Mouse (Mus musculus): Measurements from ENCODE around the gene Ppp2r5e. TPM values are rescaled to one million over a fixed set of nuclear protein-coding genes. Genes with fewer than 3 reads are reported as not detected.

Ppp2r5e gene
- total RNA-seq, 4 experiments from 2014 or later = 71.9 to 77.1 (median 76.4) TPM

DNA sequence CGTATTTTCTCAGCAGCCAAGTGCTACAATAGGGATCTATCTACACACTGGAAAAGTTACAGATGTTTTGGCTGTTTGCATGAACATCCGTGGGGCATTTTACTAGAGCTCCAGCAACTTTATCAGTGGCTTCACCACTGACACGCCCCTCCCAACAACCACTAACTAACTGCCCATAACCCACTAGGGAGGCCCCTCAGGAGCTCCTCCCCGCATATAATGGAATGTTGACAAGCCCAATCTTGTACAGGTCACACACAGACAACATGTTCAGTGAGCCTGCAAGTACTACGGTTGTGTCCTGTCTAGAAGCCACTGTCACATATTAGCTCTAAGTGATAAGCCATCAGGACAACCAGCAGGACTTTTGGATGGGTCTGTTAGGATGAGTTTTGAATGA, 18.8 kb downstream of the Ppp2r5e start:
- DNase-seq (ENCODE audit: low spot score in 2 of 2) = no peak

DNA sequence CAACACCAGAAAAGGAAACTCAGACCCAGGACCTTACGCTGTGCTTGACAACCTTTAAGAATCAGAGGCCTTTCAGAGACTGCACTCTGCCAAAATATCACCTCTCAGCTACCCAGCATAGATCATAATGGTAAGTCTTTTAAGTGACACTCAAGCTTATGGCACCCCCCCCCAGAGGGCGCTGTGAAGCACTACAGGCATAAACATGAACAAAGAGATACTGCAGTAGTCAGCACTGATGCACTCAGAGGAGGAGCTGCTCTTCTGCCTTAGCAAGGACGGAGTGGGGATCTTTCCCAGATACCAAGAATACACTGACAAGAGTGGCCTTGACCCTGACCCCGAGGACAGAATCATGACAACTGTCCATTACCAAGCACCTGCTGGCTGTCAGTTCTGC, 23.8 kb downstream of the Ppp2r5e start:
- DNase-seq (ENCODE audit: low spot score in 2 of 2) = no peak

DNA sequence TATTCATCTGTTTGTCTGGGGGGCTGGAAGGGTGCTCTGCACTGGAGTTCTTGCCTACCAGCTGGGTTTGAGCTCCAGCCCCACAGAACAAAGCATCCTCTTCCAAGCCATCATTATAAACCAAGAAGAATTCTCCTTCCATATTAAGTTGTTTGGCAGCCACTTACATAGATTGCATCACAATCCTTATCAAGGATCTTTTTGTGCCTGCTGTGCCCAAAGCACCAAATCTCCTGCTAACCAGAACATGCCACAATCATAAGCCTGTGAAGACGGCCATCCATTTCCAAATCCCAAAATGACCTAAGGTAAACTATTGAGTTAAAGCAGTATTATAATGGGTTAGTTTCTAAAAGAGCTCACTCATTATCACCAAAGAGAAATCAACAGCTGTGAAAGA, 25.9 kb downstream of the Ppp2r5e start:
- DNase-seq (ENCODE audit: low spot score in 2 of 2) = no peak

DNA sequence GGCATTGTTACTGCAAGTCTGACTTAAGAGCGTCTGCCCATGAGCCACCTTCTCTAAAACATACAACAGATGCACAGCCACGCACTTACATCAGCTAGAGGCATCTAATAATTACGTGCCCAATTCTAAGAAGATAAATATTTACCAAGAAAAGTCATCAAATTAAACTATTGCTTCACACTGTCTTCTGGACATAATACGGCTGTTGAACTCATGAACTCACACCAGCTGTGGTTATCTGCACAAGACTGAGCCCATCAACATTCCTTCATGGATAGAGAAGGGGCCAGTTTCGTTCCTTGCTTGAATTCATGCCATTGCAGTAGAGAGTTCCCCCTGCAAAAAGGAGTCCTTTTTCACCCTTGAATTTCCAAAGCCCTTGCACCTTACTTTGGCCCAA, 28.3 kb downstream of the Ppp2r5e start:
- no peak for DNase-seq (ENCODE audit: low spot score in 2 of 2)

DNA sequence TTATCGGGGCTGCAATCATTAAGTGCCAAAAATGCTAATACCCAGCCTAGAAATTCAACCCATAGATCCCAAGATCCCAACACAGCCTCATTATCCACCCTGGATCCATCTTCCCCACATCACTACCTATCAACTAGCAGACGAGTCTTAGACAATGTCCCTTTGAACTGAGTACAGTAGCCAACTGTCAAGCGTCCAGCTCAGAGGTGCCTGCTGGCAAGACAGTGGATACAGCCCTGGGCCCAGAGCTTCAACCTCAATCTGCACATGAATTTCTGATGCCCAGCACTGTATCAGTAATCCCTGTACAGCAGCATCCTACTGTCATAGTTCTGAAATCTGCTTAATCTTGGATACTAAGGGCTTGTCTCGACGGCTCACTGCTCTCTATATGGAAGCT, 30.3 kb downstream of the Ppp2r5e start:
- no peak for DNase-seq (ENCODE audit: low spot score in 2 of 2)

DNA sequence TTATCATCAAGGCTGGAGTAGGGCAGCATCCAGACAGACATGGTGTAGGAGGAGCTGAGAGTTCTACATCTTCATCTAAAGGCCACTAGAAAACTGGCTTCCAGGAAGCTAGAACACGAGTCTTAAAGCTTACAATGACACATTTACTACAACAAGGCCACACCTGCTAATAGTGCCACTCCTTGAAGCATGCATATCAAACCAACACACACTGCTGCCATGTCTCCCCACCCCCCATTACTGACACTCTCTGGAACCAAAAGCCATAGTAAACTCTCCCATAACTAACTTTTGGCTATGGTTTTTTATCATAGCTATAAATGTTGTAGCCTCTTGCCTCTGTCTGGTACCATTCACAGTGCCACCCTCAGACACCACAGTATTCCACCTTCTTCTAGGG, 31.5 kb downstream of the Ppp2r5e start:
- DNase-seq (ENCODE audit: low spot score in 2 of 2) = no peak

DNA sequence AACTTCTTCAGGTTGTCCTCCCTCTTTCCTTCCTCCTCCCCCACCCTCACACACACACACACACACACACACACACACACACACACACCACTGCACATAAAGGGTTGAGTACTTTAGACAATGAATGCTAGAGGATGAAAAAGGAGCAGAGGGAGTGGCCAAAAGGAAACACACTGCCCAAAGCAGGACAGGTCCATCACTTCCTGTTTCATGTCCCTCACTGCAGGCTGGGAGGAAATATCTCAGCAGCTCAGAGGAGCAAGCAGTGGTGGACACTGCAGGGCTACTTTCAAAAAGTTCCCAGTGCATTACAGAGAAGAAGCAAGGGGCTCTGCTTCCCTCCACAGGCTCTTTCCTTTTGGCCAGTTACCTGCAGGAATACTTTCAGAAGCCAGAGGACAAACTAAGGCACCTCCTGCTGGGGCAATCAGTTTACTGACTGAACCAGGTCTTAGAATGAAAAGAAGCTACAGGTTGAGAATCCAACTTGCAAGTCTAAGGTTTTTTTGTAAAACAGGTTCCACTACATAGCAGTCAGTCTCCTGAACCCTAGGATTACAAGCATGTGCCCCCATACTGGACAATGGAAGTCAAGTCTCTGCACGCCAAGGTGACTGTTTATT, 32.9 kb downstream of the Ppp2r5e start:
- no peak for DNase-seq (ENCODE audit: low spot score in 2 of 2)

DNA sequence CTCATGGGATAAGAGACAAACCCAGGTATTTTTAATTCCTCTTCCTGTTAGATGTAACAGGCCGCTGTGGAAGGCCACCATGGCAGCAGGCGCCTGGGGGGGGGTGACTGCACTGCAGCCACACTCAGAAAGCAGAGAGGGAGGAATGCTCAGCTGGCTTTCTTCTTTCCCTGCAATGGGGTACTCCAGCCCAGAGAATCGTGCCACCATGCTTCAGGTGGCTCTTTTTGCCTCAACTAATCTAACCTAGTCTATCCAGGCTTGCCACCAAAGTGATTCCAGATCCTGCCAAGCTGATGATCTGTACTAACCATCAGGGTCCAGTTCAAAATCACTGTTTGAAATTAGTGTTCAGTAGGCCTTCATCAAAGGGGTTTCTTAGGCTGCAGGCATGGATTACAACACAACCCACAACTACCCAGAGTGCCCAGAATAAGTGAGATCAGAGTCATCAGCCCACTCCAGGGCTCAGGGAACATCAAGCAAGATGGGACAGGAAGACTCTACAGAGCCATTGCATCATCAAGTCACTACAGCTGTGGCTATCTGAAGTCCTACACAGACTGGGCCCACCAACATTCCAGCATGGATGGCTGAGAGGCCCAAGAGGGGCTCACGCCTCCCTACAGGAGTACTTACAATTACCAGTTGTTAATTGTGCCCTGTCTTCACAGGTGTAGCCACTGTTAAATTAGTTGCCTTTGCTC, 35.2 kb downstream of the Ppp2r5e start:
- no peak for DNase-seq (ENCODE audit: low spot score in 2 of 2)

DNA sequence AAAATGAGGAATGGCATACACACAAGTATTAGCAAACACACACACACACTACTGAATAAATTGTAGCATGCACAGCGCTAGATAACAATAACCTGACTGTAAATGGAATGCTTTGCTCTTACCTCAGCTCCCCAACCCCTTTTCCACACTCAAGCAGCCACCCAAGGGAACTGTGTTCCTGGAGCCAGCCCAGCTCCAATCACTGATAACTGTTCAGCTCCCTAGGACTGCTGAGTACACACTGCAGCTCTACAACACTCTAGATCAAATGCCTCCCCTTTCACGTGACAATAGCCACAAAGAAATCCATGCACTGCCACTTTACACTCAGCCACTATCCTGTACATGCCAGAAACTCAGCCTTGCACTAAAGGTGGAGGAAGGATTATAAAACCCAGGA, 36.8 kb downstream of the Ppp2r5e start:
- no peak for DNase-seq (ENCODE audit: low spot score in 2 of 2)

DNA sequence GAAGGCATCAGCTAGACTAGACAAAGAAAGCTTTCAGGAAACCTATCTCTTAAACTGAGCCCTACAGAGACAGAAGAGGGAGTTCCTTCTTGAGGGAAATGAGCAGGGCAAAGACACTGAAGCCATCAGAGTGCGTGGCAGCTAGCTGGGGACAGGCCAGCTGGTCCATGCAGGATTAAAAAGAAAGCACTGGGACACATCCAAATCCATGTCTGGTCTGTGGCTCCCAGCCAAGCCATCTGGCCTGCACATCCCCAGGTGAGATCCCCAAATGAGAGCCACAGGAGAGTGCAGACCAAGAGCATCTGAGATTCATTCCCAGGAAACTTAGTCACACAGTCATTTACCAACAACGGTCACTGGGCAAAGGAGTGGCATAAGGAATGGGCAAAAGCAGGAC, 38.2 kb downstream of the Ppp2r5e start:
- DNase-seq (ENCODE audit: low spot score in 2 of 2) = no peak

DNA sequence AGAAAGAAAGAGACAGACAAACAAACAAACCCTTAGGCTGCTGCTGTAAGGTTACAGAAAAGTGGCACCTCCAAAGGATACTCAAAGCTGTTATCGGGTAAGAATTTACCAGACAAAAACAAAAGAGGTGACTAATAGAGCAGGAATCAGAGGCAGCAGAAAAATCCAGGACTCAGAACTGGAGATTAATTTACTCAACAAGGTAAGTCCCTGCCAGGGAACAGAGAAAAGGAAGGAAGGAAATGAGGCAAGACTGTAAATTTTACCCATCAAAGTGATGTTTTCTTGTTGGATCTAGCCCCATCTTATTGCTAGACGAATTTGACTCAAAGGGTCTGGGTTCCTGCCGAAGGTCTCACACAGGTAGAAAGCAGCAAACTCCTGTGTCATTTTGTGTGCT, 41.0 kb downstream of the Ppp2r5e start:
- no peak for DNase-seq (ENCODE audit: low spot score in 2 of 2)

DNA sequence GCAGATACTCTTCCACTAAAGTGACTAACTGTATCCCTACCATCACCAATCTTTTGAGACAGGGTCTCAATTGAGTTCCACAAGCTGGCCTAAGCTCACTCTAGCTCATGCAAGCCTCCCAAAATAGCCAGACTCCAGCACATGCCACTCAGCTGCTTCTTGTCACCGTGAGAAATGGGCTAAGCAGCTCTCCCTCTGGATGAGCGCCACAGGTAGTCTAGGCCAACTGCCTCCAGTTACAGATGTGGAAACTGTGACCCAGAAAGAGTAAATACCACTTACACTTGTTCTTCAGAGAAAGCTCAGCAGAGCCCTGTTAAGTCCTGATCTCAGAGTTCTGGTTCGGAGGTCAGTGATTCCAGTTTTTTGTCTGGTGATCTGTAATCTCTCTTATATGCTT, 43.7 kb downstream of the Ppp2r5e start:
- no peak for DNase-seq (ENCODE audit: low spot score in 2 of 2)

DNA sequence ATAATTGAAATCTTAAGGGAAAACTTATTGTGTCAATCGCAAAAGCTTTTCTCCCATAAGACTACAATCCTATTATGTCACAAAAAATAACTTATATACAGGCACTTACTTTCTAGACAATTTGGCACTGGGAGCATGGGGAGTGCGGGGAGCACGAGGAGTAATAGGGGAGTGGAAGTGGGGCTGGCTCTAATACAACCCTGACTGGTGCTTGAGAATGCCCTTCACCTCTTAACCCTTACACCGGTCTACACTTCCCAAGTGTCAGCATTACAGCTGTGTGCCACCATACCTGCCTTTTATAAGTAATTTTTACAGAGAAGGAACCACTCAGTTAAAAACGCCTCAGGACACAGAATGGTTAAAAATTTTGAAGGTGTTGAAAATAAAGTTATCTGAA, 44.4 kb downstream of the Ppp2r5e start:
- DNase-seq (ENCODE audit: low spot score in 2 of 2) = no peak

DNA sequence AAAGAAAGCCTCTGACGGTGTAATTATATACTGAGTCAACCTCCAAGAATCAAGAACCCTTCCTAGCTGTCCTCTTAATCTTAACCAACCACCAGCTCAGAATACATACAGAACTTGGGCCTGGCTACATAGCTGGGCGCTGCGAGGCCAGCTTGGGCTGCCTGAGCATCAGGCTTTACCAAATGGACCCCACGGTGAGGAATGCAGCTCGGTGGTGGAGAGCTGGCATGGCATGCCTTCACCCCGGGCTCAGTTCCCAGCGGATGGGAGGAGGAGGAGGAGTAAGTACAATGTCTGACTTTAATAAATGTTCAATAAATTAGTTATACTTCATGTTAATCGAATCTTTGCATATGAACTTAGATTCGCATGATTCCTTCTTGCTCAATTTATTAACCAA, 47.0 kb downstream of the Ppp2r5e start:
- DNase-seq (ENCODE audit: low spot score in 2 of 2) = no peak

DNA sequence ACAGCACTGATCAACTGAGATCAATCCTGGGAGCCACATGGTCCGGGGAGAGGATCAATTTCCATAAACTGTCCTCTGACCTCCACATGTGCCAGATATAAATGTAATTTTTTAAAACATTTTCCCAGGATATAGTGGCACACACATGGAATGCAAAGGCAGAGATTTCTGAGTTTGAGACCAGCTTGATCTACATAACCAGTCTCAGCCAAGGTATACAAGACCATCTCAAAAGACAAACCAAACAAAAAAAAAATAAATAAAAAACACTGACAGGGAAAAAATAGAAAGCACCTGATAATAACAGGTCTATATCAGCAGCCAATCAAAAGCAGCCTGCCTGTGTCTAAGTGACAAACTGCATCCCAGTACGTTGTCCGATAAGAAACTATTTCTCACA, 48.9 kb downstream of the Ppp2r5e start:
- no peak for DNase-seq (ENCODE audit: low spot score in 2 of 2)

DNA sequence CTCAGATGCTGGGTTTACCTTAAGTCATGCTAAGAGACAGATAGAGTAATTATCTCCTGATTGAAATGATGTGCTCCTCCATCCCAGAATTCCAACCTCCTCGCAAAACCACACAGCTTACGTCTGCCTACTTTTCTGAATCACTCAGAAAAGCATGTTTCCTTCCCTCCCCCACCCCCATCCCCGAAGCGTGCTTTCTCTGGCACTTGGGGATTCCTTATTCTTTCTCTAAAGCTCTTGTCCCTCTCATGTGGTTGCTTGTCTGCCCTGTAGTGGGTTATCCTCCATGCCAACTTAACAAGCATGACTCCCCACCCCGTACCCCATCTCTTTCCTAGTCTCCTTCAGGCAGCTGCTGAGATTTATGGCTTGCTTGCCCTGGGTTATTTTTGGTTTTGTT, 49.8 kb downstream of the Ppp2r5e start:
- no peak for DNase-seq (ENCODE audit: low spot score in 2 of 2)

DNA sequence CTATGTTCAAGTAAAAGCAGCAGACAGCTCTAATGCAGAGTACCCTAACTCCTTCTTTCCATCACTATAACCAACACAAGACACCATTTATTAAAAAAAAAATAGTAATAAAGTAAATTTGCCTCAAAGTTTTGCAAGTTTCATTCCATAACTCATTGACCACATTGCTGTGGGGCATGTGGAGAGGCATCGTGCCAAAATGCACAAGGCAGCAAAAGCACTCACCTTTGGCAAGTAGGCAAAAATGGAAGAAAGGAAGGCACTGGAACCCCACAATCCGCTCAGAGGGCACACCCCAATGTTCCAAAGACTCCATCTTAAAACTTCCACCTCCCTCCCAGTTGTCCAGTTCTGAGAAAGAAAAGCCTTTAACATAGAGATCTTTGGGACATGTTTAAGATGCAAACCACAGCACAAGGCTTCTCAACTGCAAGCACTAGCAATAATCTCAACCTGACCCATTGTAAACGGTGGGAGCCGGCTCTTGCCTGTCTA, 50.6 kb downstream of the Ppp2r5e start:
- no peak for DNase-seq (ENCODE audit: low spot score in 2 of 2)

DNA sequence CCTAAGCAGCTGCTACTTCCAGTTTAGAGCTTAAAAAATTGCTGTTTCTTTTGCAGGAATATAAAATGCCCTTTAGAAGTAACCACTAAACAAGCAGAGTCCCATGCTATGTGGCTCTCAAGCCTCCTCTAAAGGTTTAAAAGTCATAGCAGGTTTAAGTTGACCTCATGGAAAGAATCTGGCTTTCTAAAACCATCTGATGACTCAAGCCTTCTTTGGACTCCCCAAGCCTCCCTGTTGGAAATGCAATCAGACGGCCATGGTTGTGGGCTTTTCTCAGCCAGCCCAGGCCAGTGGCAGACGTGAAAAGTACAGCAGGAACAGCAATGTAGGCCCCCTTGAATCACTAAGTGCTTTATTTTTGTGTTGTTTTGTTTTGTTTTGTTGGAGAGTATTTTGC, 51.4 kb downstream of the Ppp2r5e start:
- DNase-seq (ENCODE audit: low spot score in 2 of 2) = no peak

DNA sequence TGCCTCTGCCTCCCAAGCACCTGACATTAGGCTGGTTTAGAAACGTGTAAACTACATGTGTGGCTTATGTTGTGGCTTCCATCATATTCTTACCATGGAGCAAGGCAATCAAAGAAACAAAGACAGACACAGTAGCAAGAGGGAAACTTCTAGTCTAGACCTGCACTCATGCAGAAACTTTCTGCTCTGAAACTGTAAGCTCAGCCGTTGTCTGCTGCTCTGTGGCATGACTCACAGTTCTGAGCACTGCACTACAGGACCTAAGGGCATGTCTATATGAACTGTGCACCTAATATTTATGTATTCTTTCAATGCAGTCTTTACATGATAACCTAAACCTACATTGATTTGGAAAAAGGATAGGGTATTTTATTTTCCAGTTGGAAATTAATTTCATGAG, 51.8 kb downstream of the Ppp2r5e start:
- DNase-seq (ENCODE audit: low spot score in 2 of 2) = no peak

DNA sequence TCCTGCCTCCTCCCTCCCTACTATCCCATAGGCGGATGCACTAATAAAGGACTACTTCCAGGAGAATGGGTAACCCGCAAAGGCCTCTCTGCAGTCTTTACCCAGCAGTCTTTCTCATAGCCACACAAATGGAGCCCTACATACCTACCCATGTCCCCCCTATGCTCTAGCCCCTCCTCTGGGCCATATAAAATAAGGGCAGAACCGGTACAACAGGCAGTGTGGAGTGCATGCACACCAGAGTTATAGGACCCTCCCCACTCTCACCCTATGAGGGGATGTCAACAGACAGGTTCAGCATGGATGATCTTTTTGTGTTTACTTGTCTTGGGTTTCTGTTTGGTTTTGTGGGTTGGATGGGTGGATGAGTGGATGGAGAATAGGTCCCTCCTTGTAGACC, 52.7 kb downstream of the Ppp2r5e start:
- DNase-seq (ENCODE audit: low spot score in 2 of 2) = no peak

DNA sequence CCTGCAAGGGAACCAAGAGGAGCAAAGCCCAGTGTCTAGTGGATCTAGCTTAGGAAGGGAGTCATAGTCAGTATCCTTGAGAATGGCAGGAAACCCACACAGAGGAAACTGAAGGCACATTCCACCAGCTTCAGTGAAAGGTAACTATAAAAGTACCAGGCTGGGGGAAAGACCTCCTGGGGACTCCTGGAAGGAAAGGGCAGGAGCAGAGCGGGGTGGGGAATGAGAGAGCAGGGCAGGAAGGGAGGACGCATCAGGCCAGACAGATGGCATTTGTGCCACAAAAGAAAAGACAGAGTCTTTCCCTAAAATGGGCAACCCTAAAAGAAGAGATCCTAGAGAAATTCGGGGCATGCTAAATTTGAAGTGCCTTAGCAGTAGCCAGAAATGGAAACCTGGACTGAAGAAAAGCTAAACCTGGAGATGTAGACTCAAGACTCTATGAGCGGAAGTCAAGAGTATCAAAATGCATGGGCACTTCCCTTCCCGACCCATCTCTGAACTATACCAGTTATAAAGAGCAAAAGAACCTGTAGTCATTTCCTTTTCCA, 55.3 kb downstream of the Ppp2r5e start:
- no peak for DNase-seq (ENCODE audit: low spot score in 2 of 2)

DNA sequence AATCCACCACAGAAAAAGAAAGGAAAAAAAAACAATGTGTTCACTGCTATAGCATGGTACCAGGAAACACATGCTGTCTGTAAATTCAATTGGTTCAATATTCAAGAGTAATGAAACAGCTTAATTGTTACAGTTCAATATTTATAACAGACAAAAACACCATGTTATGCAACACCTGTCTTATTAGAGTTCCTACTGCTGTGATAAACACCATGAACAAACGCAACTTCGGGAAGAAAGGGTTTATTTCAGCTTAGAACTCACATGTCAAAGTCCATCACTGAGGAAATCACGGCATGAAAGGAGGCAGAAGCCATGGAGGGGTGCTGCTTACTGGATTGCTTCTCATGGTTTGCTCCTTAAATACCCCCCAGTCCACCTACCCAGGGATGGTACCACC, 56.8 kb downstream of the Ppp2r5e start:
- DNase-seq (ENCODE audit: low spot score in 2 of 2) = no peak

Data from layer of hippocampus, adult 8-10 months (tissue).